Mouse (Mus musculus) heart, postnatal 0 days (tissue): ENCODE results near the gene Kif1b.

ENCODE experiments used
- CTCF ChIP-seq: IDR thresholded peaks from 2 replicates; pipeline ENCODE4 v1.5.1; 2016; ENCODE audit warnings: antibody characterized with exemption, control low read depth, low read depth
- EP300 ChIP-seq: IDR thresholded peaks from 2 replicates; pipeline ENCODE4 v1.6.1; 2016; ENCODE audit warnings: antibody characterized with exemption, low read depth

- TF ChIP-seq CTCF = no peak
- TF ChIP-seq EP300 = no peak
These were observed 6.9 kb upstream of the Kif1b start for GRCm38 (mm10) chr4:149314275-149314837.
